Mouse (Mus musculus) adipose tissue, adult 10 weeks (tissue): ENCODE data around the gene Speer4d. TPM values are rescaled to one million over a fixed set of nuclear protein-coding genes. Genes with fewer than 3 reads are reported as not detected.

Source experiments
- polyA plus RNA-seq: library from polyadenylated mRNA; stranded (reverse); fragments of 350-450 nt; fragmentation: Illumina TruSeq; extraction: RNeasy Lipid Tissue Mini Kit (QIAGEN cat#74804); gene quantifications from one replicate; pipeline ENCODE4 v1.2.3, GENCODE M21; 2014; ENCODE audit warnings: low read depth, low replicate concordance

The Speer4d gene
- not detected for polyA plus RNA-seq

DNA sequence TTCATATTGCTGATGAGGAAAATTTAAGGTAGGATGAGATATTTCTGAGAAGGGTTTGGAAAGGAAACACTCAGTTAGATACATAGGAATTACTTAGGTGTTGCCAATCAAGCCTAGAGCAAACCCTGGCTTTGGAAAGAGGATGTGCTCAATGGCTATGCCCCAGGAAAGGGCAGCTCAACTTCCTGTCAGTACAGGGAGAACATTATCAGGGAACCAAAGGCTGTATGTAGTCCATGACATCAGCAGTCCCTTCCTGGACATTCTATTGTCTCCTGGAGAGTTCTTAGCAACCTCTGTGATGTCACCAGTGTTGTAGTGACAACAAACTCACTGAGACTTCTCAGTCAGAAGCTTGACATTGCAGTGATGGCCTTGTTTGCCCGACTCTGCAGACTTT, at the start of gene Speer4d:
Gene Speer4d, plus strand, starts transcription at position 301 of the 400 bp plus-strand sequence.

DNA sequence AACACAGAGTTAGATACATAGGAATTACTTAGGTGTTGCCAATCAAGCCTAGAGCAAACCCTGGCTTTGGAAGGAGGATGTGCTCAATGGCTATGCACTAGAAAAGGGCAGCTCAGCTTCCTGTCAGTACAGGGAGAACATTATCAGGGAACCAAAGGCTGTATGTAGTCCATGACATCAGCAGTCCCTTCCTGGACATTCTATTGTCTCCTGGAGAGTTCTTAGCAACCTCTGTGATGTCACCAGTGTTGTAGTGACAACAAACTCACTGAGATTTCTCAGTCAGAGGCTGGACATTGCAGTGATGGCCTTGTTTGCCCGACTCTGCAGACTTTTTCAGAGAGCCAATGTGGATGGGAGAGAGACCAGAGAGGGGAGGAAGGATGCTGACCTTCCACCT, 41.8 kb upstream of the Speer4d start, which contains the start of gene Gm21083:
Gene Gm21083, plus strand, starts transcription at position 301 of the 400 bp plus-strand sequence.

GRCm38 (mm10) chr5:15656959-15657358, 38.1 kb downstream of the Speer4d start, which contains the start of gene 4930572O03Rik:
Gene 4930572O03Rik (minus strand): TSS chr5:15657059.

Other genes with a start within 250 kb of the Speer4d start
- gene Gm21149, start 142.5 kb upstream of the Speer4d start, polyA plus RNA-seq, result not detected
- 0.32 TPM for gene Gm21190, start 89.8 kb upstream of the Speer4d start, polyA plus RNA-seq
- gene Gm21083, start 41.7 kb upstream of the Speer4d start, polyA plus RNA-seq, result 0.61 TPM
- not detected for gene 4930572O03Rik, start 38.0 kb downstream of the Speer4d start, polyA plus RNA-seq
- 0.32 TPM for gene Speer4c, start 95.2 kb downstream of the Speer4d start, polyA plus RNA-seq